Mouse (Mus musculus): ENCODE results near the gene Msantd1. TPM values are rescaled to one million over a fixed set of nuclear protein-coding genes. Genes with fewer than 3 reads are reported as not detected.

Msantd1 gene
- polyA plus RNA-seq, 1 experiment from 2014 or later, result 0.61 TPM

DNA sequence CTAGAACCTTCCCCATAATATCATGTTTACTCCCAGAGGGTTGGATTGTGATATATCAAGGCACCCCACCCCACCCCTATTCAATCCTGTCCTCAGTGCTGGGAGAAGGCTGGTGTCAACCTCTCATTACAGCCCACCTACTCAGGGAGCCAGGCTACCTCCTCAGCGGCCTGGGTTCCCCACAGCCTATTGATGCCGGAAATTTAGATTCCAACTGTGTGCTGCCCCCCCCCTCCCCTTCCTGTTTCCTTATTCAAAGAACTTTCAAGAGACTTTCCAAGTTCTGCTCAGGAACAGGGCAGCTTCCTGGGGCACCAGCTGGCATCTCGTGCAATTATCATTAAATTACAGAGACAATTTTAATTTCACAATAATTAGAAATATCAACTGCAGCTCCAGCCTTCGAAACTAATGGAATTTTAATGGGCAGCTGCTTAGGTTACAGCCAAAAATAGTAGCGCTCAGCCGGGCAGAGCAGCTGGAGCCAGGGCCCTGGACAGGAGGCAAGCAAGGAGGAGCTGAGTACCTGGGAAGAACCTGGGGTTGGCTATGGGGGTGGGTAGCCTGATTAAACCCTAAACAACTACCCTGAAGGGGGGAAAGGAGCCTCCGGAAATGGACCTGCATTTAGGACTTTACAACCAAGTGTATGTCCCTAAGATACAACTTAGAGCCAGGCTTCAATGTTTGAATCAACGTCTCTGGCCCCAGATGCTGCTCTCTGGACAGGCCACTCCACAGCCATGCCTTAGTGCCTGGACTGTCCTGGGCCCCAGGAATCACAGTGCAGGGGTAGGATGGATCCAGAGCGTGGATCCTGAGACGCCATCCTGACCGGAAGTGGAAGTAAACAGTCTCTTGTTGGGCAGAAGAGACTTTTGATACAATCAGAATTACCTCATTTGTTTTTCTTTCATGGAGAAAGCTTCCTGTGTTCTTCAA lies 24.0 kb downstream of the Msantd1 start:
- 44% methylated on average over 11 of the region's 11 CpGs for WGBS
- DNase-seq (ENCODE audit: low spot score), result peak; percentile 45
- no peaks in the 10 kb centered on the region for H3K27me3 ChIP-seq (ENCODE audit: control insufficient read depth, insufficient read depth, low read length)
- H3K9me3 ChIP-seq (ENCODE audit: control insufficient read depth, low read length), result no peaks in the 10 kb centered on the region
- H3K9ac ChIP-seq (ENCODE audit: low read length), result no peak overlapping the region
- ATAC-seq (ENCODE audit: insufficient number of reproducible peaks, low FRiP score, low TSS enrichment, low read depth), result 0 out of 2 replicates have a peak, but pooled peaks have one; percentile 65
- H3K4me3 ChIP-seq (ENCODE audit: low read depth, low read length), result no peak overlapping the region
- no peaks in the 10 kb centered on the region for H3K36me3 ChIP-seq (ENCODE audit: control insufficient read depth, insufficient read depth, low read length)
- H3K4me2 ChIP-seq (ENCODE audit: low read depth, severe bottlenecking), result no peak overlapping the region
- H3K4me1 ChIP-seq (ENCODE audit: control insufficient read depth, insufficient read depth, low read length), result peaks cover 14% of the 10 kb centered on the region
- H3K27ac ChIP-seq (replicated peaks; ENCODE audit: low read depth, low read length), result peak overlapping the region; percentile 75

DNA sequence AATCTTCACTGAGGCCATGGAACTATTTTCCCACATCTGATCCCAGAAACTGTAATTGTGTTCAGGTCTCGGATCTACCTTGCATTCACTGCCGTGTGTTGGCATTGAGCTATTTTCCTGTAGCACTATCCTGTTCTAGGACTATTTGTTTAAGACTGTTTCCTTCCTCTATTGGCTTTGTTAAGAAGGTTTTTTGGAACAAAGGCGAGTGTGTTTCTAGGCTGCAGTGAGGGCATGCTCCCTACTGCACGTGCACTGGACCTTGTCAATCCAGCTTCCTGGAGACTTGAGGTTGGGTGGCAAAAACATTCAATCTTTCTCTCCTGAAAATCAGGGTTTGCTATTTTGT lies 24.6 kb downstream of the Msantd1 start:
- DNase-seq (ENCODE audit: low spot score), result no peak
- no peak overlapping the region for H3K4me2 ChIP-seq (ENCODE audit: low read depth, severe bottlenecking)
- no peak overlapping the region for H3K4me3 ChIP-seq (ENCODE audit: low read depth, low read length)
- no peaks in the 10 kb centered on the region for H3K9me3 ChIP-seq (ENCODE audit: control insufficient read depth, low read length)
- H3K27ac ChIP-seq (replicated peaks; ENCODE audit: low read depth, low read length), result peak overlapping the region; percentile 75
- no peak for ATAC-seq (ENCODE audit: insufficient number of reproducible peaks, low FRiP score, low TSS enrichment, low read depth)
- H3K4me1 ChIP-seq (ENCODE audit: control insufficient read depth, insufficient read depth, low read length), result peaks cover 14% of the 10 kb centered on the region
- no peaks in the 10 kb centered on the region for H3K27me3 ChIP-seq (ENCODE audit: control insufficient read depth, insufficient read depth, low read length)
- 68% methylated on average over 4 of the region's 4 CpGs for whole genome bisulfite sequencing
- no peak overlapping the region for H3K9ac ChIP-seq (ENCODE audit: low read length)
- no peaks in the 10 kb centered on the region for H3K36me3 ChIP-seq (ENCODE audit: control insufficient read depth, insufficient read depth, low read length)

DNA sequence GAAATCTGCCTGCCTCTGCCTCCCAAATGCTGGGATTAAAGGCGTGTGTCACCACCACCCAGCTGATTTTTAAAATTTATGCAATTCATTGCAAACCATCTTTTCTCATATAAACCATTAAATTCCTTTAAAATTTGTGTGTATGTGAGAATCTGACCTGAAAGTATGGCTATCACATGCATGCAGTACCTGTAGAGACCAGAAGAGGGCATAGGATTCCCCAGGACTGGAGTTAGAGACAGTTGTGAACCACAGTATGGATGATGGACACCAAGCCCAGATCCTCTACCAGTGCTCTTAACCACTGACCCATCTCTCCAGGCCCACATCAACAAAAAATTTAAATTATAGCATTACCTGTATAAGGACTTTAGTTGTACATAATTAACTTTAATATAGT lies 25.6 kb downstream of the Msantd1 start:
- WGBS, result 91% methylated on average over 1 of the region's 1 CpGs

GRCm38 (mm10) chr5:34941710-34942470 lies 34.1 kb downstream of the Msantd1 start:
- DNase-seq (ENCODE audit: low spot score) (no peak), ATAC-seq (ENCODE audit: insufficient number of reproducible peaks, low FRiP score, low TSS enrichment, low read depth) (no peak)
- H3K36me3 ChIP-seq (ENCODE audit: control insufficient read depth, insufficient read depth, low read length), result no peaks in the 10 kb centered on the region
- no peaks in the 10 kb centered on the region for H3K27me3 ChIP-seq (ENCODE audit: control insufficient read depth, insufficient read depth, low read length)
- H3K27ac ChIP-seq (replicated peaks; ENCODE audit: low read depth, low read length), result no peak overlapping the region
- no peak overlapping the region for H3K9ac ChIP-seq (ENCODE audit: low read length)
- no peaks in the 10 kb centered on the region for H3K4me1 ChIP-seq (ENCODE audit: control insufficient read depth, insufficient read depth, low read length)
- no peak overlapping the region for H3K4me2 ChIP-seq (ENCODE audit: low read depth, severe bottlenecking)
- no peak overlapping the region for H3K4me3 ChIP-seq (ENCODE audit: low read depth, low read length)
- 83% methylated on average over 10 of the region's 10 CpGs for WGBS
- H3K9me3 ChIP-seq (ENCODE audit: control insufficient read depth, low read length), result no peaks in the 10 kb centered on the region

More for the DNA sequence above, 25.6 kb downstream of the Msantd1 start:
- DNase-seq (ENCODE audit: low spot score) (no peak), ATAC-seq (ENCODE audit: insufficient number of reproducible peaks, low FRiP score, low TSS enrichment, low read depth) (no peak)
- no peaks in the 10 kb centered on the region for H3K9me3 ChIP-seq (ENCODE audit: control insufficient read depth, low read length)
- no peaks in the 10 kb centered on the region for H3K36me3 ChIP-seq (ENCODE audit: control insufficient read depth, insufficient read depth, low read length)
- no peak overlapping the region for H3K4me3 ChIP-seq (ENCODE audit: low read depth, low read length)
- no peak overlapping the region for H3K27ac ChIP-seq (replicated peaks; ENCODE audit: low read depth, low read length)
- H3K27me3 ChIP-seq (ENCODE audit: control insufficient read depth, insufficient read depth, low read length), result no peaks in the 10 kb centered on the region
- no peak overlapping the region for H3K4me2 ChIP-seq (ENCODE audit: low read depth, severe bottlenecking)
- H3K9ac ChIP-seq (ENCODE audit: low read length), result no peak overlapping the region
- peaks cover 14% of the 10 kb centered on the region for H3K4me1 ChIP-seq (ENCODE audit: control insufficient read depth, insufficient read depth, low read length)

GRCm38 (mm10) chr5:34943428-34943827 lies 35.6 kb downstream of the Msantd1 start:
- no peak overlapping the region for H3K4me3 ChIP-seq (ENCODE audit: low read depth, low read length)
- no peak for DNase-seq (ENCODE audit: low spot score)
- H3K27me3 ChIP-seq (ENCODE audit: control insufficient read depth, insufficient read depth, low read length), result no peaks in the 10 kb centered on the region
- no peaks in the 10 kb centered on the region for H3K36me3 ChIP-seq (ENCODE audit: control insufficient read depth, insufficient read depth, low read length)
- no peak overlapping the region for H3K27ac ChIP-seq (replicated peaks; ENCODE audit: low read depth, low read length)
- no peak overlapping the region for H3K9ac ChIP-seq (ENCODE audit: low read length)
- H3K9me3 ChIP-seq (ENCODE audit: control insufficient read depth, low read length), result no peaks in the 10 kb centered on the region
- H3K4me2 ChIP-seq (ENCODE audit: low read depth, severe bottlenecking), result no peak overlapping the region
- 84% methylated on average over 3 of the region's 3 CpGs for WGBS
- ATAC-seq (ENCODE audit: insufficient number of reproducible peaks, low FRiP score, low TSS enrichment, low read depth), result no peak
- no peaks in the 10 kb centered on the region for H3K4me1 ChIP-seq (ENCODE audit: control insufficient read depth, insufficient read depth, low read length)

- peak within 1 kb of the TSS; percentile 98 for H3K9ac ChIP-seq (ENCODE audit: low read length)
- H3K4me1 ChIP-seq (ENCODE audit: control insufficient read depth, insufficient read depth, low read length), result no peaks in the 10 kb centered on the region
- peak within 1 kb of the TSS; percentile 59 for H3K4me2 ChIP-seq (ENCODE audit: low read depth, severe bottlenecking)
- peak; percentile 96 for DNase-seq (ENCODE audit: low spot score)
- no peaks in the 10 kb centered on the region for H3K9me3 ChIP-seq (ENCODE audit: control insufficient read depth, low read length)
- no peaks in the 10 kb centered on the region for H3K27me3 ChIP-seq (ENCODE audit: control insufficient read depth, insufficient read depth, low read length)
- peak; percentile 95 for ATAC-seq (ENCODE audit: insufficient number of reproducible peaks, low FRiP score, low TSS enrichment, low read depth)
- under 1% methylated on average over 83 of the region's 84 CpGs for WGBS
- H3K36me3 ChIP-seq (ENCODE audit: control insufficient read depth, insufficient read depth, low read length), result peaks cover 6% of the 10 kb centered on the region; the same call in 1 of the 2 replicates
- peak within 1 kb of the TSS; percentile 86 for H3K27ac ChIP-seq (replicated peaks; ENCODE audit: low read depth, low read length)
- H3K4me3 ChIP-seq (ENCODE audit: low read depth, low read length), result peak within 1 kb of the TSS; percentile 94
These were observed 41.3 kb downstream of the Msantd1 start, which contains the start of gene Rgs12 for GRCm38 (mm10) chr5:34948861-34949760. Gene Rgs12, plus strand, starts transcription at chr5:34949445.

GRCm38 (mm10) chr5:34949769-34950211 lies 42.0 kb downstream of the Msantd1 start:
- H3K4me1 ChIP-seq (ENCODE audit: control insufficient read depth, insufficient read depth, low read length), result no peaks in the 10 kb centered on the region
- 0% methylated on average over 12 of the region's 12 CpGs for WGBS
- no peaks in the 10 kb centered on the region for H3K9me3 ChIP-seq (ENCODE audit: control insufficient read depth, low read length)
- H3K36me3 ChIP-seq (ENCODE audit: control insufficient read depth, insufficient read depth, low read length), result peaks cover 6% of the 10 kb centered on the region; the same call in 1 of the 2 replicates
- peak overlapping the region; percentile 59 for H3K4me2 ChIP-seq (ENCODE audit: low read depth, severe bottlenecking)
- H3K9ac ChIP-seq (ENCODE audit: low read length), result peak overlapping the region; percentile 98
- H3K27me3 ChIP-seq (ENCODE audit: control insufficient read depth, insufficient read depth, low read length), result no peaks in the 10 kb centered on the region
- no peak for DNase-seq (ENCODE audit: low spot score)
- peak overlapping the region; percentile 86 for H3K27ac ChIP-seq (replicated peaks; ENCODE audit: low read depth, low read length)
- H3K4me3 ChIP-seq (ENCODE audit: low read depth, low read length), result peak overlapping the region; percentile 94
- peak; percentile 42; the same call in 1 of the 2 replicates for ATAC-seq (ENCODE audit: insufficient number of reproducible peaks, low FRiP score, low TSS enrichment, low read depth)

Measured in limb, embryonic 11.5 days (tissue).